Mouse (Mus musculus) G1E (cell line): ENCODE measurements around the gene Krt42. TPM values are rescaled to one million over a fixed set of nuclear protein-coding genes. Genes with fewer than 3 reads are reported as not detected.
"Not testable (repeated sequence)": the region's sequence is repeated elsewhere in the genome, so short reads cannot be mapped to it uniquely, and the experiment has no call there.

Source experiments
- ATAC-seq: 2 replicates; pipeline ENCODE4 v1.8.0; 2016; ENCODE audit warnings: mild to moderate bottlenecking; ENCODE audit not compliant: insufficient number of reproducible peaks, poor library complexity, low FRiP score, severe bottlenecking; ENCODE audit errors: extremely low read depth
- DNase-seq: peaks from one replicate; pipeline ENCODE4 v3.0.0; 2012; ENCODE audit warnings: low spot score
- H3K27me3 ChIP-seq: 2 replicates; pipeline ENCODE4 v1.6.1; 2012; ENCODE audit warnings: mild to moderate bottlenecking, low read length, inconsistent platforms; ENCODE audit not compliant: insufficient read depth
- H3K36me3 ChIP-seq: replicated peaks from 2 replicates; pipeline ENCODE3; 2012; ENCODE audit warnings: mild to moderate bottlenecking, inconsistent platforms
- H3K4me1 ChIP-seq: 2 replicates; pipeline ENCODE4 v1.6.1; 2012; ENCODE audit warnings: low read depth, low read length, inconsistent platforms, mixed read lengths; ENCODE audit not compliant: insufficient read depth
- H3K4me3 ChIP-seq: 2 replicates; pipeline ENCODE4 v1.5.1; 2012; ENCODE audit warnings: low read depth, mild to moderate bottlenecking, inconsistent platforms, low read length, moderate library complexity, mixed read lengths
- H3K9me3 ChIP-seq: replicated peaks from 2 replicates; pipeline ENCODE4 v1.6.1; 2012; ENCODE audit warnings: inconsistent platforms
- CTCF ChIP-seq: IDR thresholded peaks from 2 replicates; pipeline ENCODE4 v1.5.1; 2012; ENCODE audit warnings: low read depth, low read length, inconsistent platforms, mixed read lengths
- GATA1 ChIP-seq: IDR thresholded peaks from 2 replicates; pipeline ENCODE4 v1.6.1; 2012; ENCODE audit warnings: borderline replicate concordance, low read length, inconsistent platforms, mixed read lengths
- GATA2 ChIP-seq: IDR thresholded peaks from 2 replicates; pipeline ENCODE4 v1.6.1; 2012; ENCODE audit warnings: low read depth, low read length, inconsistent platforms, borderline replicate concordance
- POLR2AphosphoS5 ChIP-seq: IDR thresholded peaks from 2 replicates; pipeline ENCODE4 v1.6.1; 2012; ENCODE audit warnings: low read depth, low read length, inconsistent platforms; ENCODE audit not compliant: insufficient replicate concordance
- TAL1 ChIP-seq: conservative IDR thresholded peaks from 2 replicates; pipeline ENCODE4 v1.6.1; 2012; ENCODE audit warnings: low read depth, low read length, inconsistent platforms, mixed read lengths
- polyA plus RNA-seq: library from polyadenylated mRNA; stranded (reverse); fragments of >175 nt; gene quantifications from 2 replicates; pipeline ENCODE4 v1.2.3, GENCODE M21; 2012
- total RNA-seq, 2 experiments: library from RNA; stranded (forward) in 1 of 2; stranded (reverse) in 1 of 2; fragments of 200-1000 nt in 1 of 2; fragments of >200 nt in 1 of 2; fragmentation: Nextera tagmentation in 1 of 2; gene quantifications; 2 replicates each; pipeline ENCODE4 v1.2.3; 2014 to 2017

Krt42 gene
- total and polyA plus RNA-seq, 3 experiments = 0.11 TPM; not detected in 2

- TF ChIP-seq GATA2 (no peak), TAL1 (no peak), GATA1 (no peak), POLR2AphosphoS5 (no peak), CTCF (no peak)
- ATAC-seq (no peak), DNase-seq (no peak)
- Histone ChIP-seq H3K27me3 (peaks cover 37% of the 10 kb centered on the region), H3K36me3 (no peaks in the 10 kb centered on the region), H3K9me3 (no peaks in the 10 kb centered on the region), H3K4me1 (peaks cover 4% of the 10 kb centered on the region; the same call in 1 of the 2 replicates), H3K4me3 (no peak overlapping the region)
Observed at GRCm38 (mm10) chr11:100311656-100312055, 42.0 kb upstream of the Krt42 start.

DNA sequence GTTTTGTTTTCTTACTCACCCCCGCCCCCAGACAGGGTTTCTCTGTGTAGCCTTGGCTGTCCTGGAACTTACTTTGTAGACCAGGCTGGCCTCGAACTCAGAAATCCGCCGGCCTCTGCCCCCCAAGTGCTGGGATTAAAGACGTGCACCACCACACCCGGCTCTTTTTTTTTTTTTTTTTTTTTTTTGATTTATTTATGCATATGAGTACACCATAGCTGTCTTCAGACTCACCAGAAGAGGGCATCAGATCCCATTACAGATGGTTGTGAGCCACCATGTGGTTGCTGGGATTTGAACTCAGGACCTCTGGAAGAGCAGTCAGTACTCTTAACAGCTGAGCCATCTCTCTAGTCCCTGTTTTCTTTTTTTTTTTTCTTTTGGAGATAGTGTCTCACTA is 39.0 kb upstream of the Krt42 start:
- DNase-seq, H3K4me3 ChIP-seq, H3K4me1 ChIP-seq, H3K9me3 ChIP-seq, H3K36me3 ChIP-seq, ATAC-seq: not testable (repeated sequence)
- peaks cover 46% of the 10 kb centered on the region for H3K27me3 ChIP-seq

GRCm38 (mm10) chr11:100307900-100308299 is 38.2 kb upstream of the Krt42 start:
- no peak overlapping the region for H3K4me3 ChIP-seq
- peaks cover 4% of the 10 kb centered on the region; the same call in 1 of the 2 replicates for H3K4me1 ChIP-seq
- DNase-seq = no peak
- no peaks in the 10 kb centered on the region for H3K9me3 ChIP-seq
- H3K36me3 ChIP-seq = no peaks in the 10 kb centered on the region
- H3K27me3 ChIP-seq = peaks cover 44% of the 10 kb centered on the region
- TF ChIP-seq POLR2AphosphoS5 (no peak), TAL1 (no peak), CTCF (no peak), GATA2 (no peak), GATA1 (no peak)
- no peak for ATAC-seq

DNA sequence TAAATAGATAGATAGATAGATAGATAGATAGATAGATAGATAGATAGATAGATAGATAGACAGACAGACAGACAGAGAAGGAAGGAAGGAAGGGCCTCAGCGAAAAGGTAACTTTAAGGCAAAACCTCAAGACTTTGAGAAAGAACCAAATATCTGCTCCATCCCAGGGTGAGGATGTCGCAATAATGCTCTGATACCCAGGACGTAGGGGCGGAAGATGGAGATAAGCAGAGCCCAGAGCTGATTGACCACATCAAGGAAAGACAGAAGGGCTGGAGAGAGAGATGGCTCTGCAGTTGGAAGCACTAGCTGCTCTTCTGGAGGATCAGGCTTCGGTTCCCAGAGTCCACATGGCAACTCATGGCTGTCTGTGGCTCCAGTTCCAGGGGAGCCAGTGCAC is 31.6 kb upstream of the Krt42 start:
- no peak overlapping the region for H3K4me3 ChIP-seq
- DNase-seq = no peak
- TF ChIP-seq GATA2 = no peak
- no peak for TF ChIP-seq CTCF
- no peak for TF ChIP-seq TAL1
- no peak for TF ChIP-seq POLR2AphosphoS5
- no peak for TF ChIP-seq GATA1
- H3K4me1 ChIP-seq = peaks cover 2% of the 10 kb centered on the region; the same call in 1 of the 2 replicates
- no peaks in the 10 kb centered on the region for H3K9me3 ChIP-seq
- H3K27me3 ChIP-seq = peaks cover 24% of the 10 kb centered on the region; the same call in 1 of the 2 replicates
- ATAC-seq = no peak
- no peaks in the 10 kb centered on the region for H3K36me3 ChIP-seq

DNA sequence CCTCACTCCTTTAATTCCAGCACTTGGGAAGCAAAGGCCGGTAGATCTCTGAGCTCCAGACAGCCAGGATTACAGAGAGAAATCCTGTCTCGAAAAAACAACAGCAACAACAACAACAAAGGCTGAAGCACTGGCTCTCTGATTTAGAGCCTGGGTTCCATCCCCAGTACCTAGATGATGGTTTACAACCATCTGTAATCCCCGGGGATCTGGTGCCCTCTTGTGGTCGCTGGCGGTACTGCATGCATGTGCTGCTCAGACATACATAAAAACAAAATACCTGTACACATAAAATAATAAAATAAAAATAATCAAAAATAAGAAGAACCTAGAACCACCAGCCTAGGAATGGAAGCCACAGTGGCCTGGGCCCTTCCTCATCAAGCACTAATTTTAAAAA is 30.6 kb upstream of the Krt42 start:
- no peaks in the 10 kb centered on the region for H3K36me3 ChIP-seq
- no peak overlapping the region for H3K4me3 ChIP-seq
- DNase-seq = peak; percentile 26

GRCm38 (mm10) chr11:100298274-100299036 is 28.8 kb upstream of the Krt42 start:
- Histone ChIP-seq H3K36me3 (no peaks in the 10 kb centered on the region), H3K4me3 (no peak overlapping the region), H3K4me1 (peaks cover 5% of the 10 kb centered on the region; the same call in 1 of the 2 replicates), H3K9me3 (no peaks in the 10 kb centered on the region), H3K27me3 (peaks cover 10% of the 10 kb centered on the region)
- TF ChIP-seq GATA1 (no peak), POLR2AphosphoS5 (no peak), GATA2 (no peak), CTCF (peak; percentile 74)
- ATAC-seq = no peak
- DNase-seq = peak; percentile 29

More for the DNA sequence above, 30.6 kb upstream of the Krt42 start:
- ATAC-seq = no peak
- no peaks in the 10 kb centered on the region for H3K9me3 ChIP-seq
- H3K4me1 ChIP-seq = peaks cover 2% of the 10 kb centered on the region; the same call in 1 of the 2 replicates
- H3K27me3 ChIP-seq = peaks cover 21% of the 10 kb centered on the region
- peak; percentile 96 for TF ChIP-seq CTCF
- TF ChIP-seq GATA2 = no peak
